Mouse (Mus musculus): ENCODE data around the gene Ifngr2. TPM values are rescaled to one million over a fixed set of nuclear protein-coding genes. Genes with fewer than 3 reads are reported as not detected.

Ifngr2 gene
- total and polyA plus RNA-seq, 2 experiments from 2014 or later: 75.1 to 141 TPM

- Histone ChIP-seq H3K4me3 (ENCODE audit: low read depth, low read length) (no peak overlapping the region), H3K4me2 (ENCODE audit: low read depth, low read length, poor library complexity, severe bottlenecking) (no peak overlapping the region), H3K9ac (replicated peaks; ENCODE audit: low read length, poor library complexity, severe bottlenecking) (no peak overlapping the region), H3K36me3 (ENCODE audit: insufficient read depth, low read length) (no peaks in the 10 kb centered on the region), H3K27me3 (ENCODE audit: insufficient read depth, low read length) (no peaks in the 10 kb centered on the region), H3K4me1 (ENCODE audit: insufficient read depth, low read length) (no peaks in the 10 kb centered on the region), H3K27ac (ENCODE audit: low read depth, low read length) (no peak overlapping the region), H3K9me3 (ENCODE audit: low read length) (no peaks in the 10 kb centered on the region)
- no peak for TF ChIP-seq CTCF (IDR thresholded peaks at IDR 0.05)
- 77% methylated on average over 23 of the region's 23 CpGs for WGBS
- DNase-seq (ENCODE audit: low spot score): no peak
- no peak for ATAC-seq (ENCODE audit: low FRiP score)
These were observed 13.5 kb upstream of the Ifngr2 start for GRCm38 (mm10) chr16:91533097-91534001.

- 59% methylated on average over 13 of the region's 13 CpGs for WGBS
- no peaks in the 10 kb centered on the region for H3K4me1 ChIP-seq (ENCODE audit: insufficient read depth, low read length)
- no peak overlapping the region for H3K4me2 ChIP-seq (ENCODE audit: low read depth, low read length, poor library complexity, severe bottlenecking)
- H3K27me3 ChIP-seq (ENCODE audit: insufficient read depth, low read length): no peaks in the 10 kb centered on the region
- no peak overlapping the region for H3K27ac ChIP-seq (ENCODE audit: low read depth, low read length)
- H3K36me3 ChIP-seq (ENCODE audit: insufficient read depth, low read length): no peaks in the 10 kb centered on the region
- 0 out of 2 replicates have a peak, but pooled peaks have one; percentile 62 for ATAC-seq (ENCODE audit: low FRiP score)
- H3K9ac ChIP-seq (replicated peaks; ENCODE audit: low read length, poor library complexity, severe bottlenecking): no peak overlapping the region
- no peak overlapping the region for H3K4me3 ChIP-seq (ENCODE audit: low read depth, low read length)
- DNase-seq (ENCODE audit: low spot score): peak; percentile 72
- H3K9me3 ChIP-seq (ENCODE audit: low read length): no peaks in the 10 kb centered on the region
- no peak for TF ChIP-seq CTCF (IDR thresholded peaks at IDR 0.05)
These were observed 12.4 kb upstream of the Ifngr2 start for GRCm38 (mm10) chr16:91534477-91534876.

GRCm38 (mm10) chr16:91534888-91535287, 12.0 kb upstream of the Ifngr2 start:
- ATAC-seq (ENCODE audit: low FRiP score): no peak

GRCm38 (mm10) chr16:91536372-91536771, 10.5 kb upstream of the Ifngr2 start:
- H3K27me3 ChIP-seq (ENCODE audit: insufficient read depth, low read length): no peaks in the 10 kb centered on the region
- H3K4me1 ChIP-seq (ENCODE audit: insufficient read depth, low read length): no peaks in the 10 kb centered on the region
- ATAC-seq (ENCODE audit: low FRiP score) (no peak), DNase-seq (ENCODE audit: low spot score) (no peak)
- no peak for TF ChIP-seq CTCF (IDR thresholded peaks at IDR 0.05)
- no peaks in the 10 kb centered on the region for H3K9me3 ChIP-seq (ENCODE audit: low read length)
- H3K4me3 ChIP-seq (ENCODE audit: low read depth, low read length): no peak overlapping the region
- H3K27ac ChIP-seq (ENCODE audit: low read depth, low read length): no peak overlapping the region
- no peak overlapping the region for H3K9ac ChIP-seq (replicated peaks; ENCODE audit: low read length, poor library complexity, severe bottlenecking)
- 90% methylated on average over 6 of the region's 6 CpGs for WGBS
- no peaks in the 10 kb centered on the region for H3K36me3 ChIP-seq (ENCODE audit: insufficient read depth, low read length)
- no peak overlapping the region for H3K4me2 ChIP-seq (ENCODE audit: low read depth, low read length, poor library complexity, severe bottlenecking)

More at GRCm38 (mm10) chr16:91534888-91535287, 12.0 kb upstream of the Ifngr2 start:
- no peak for DNase-seq (ENCODE audit: low spot score)
- H3K9ac ChIP-seq (replicated peaks; ENCODE audit: low read length, poor library complexity, severe bottlenecking): no peak overlapping the region
- H3K4me1 ChIP-seq (ENCODE audit: insufficient read depth, low read length): no peaks in the 10 kb centered on the region
- H3K27me3 ChIP-seq (ENCODE audit: insufficient read depth, low read length): no peaks in the 10 kb centered on the region
- H3K36me3 ChIP-seq (ENCODE audit: insufficient read depth, low read length): no peaks in the 10 kb centered on the region
- no peak for TF ChIP-seq CTCF (IDR thresholded peaks at IDR 0.05)
- H3K4me2 ChIP-seq (ENCODE audit: low read depth, low read length, poor library complexity, severe bottlenecking): no peak overlapping the region
- 83% methylated on average over 6 of the region's 6 CpGs for WGBS
- no peaks in the 10 kb centered on the region for H3K9me3 ChIP-seq (ENCODE audit: low read length)
- no peak overlapping the region for H3K4me3 ChIP-seq (ENCODE audit: low read depth, low read length)
- no peak overlapping the region for H3K27ac ChIP-seq (ENCODE audit: low read depth, low read length)

- Histone ChIP-seq H3K9ac (replicated peaks; ENCODE audit: low read length, poor library complexity, severe bottlenecking) (no peak overlapping the region), H3K4me3 (ENCODE audit: low read depth, low read length) (no peak overlapping the region), H3K9me3 (ENCODE audit: low read length) (no peaks in the 10 kb centered on the region), H3K4me1 (ENCODE audit: insufficient read depth, low read length) (no peaks in the 10 kb centered on the region), H3K36me3 (ENCODE audit: insufficient read depth, low read length) (no peaks in the 10 kb centered on the region), H3K27ac (ENCODE audit: low read depth, low read length) (no peak overlapping the region), H3K4me2 (ENCODE audit: low read depth, low read length, poor library complexity, severe bottlenecking) (no peak overlapping the region), H3K27me3 (ENCODE audit: insufficient read depth, low read length) (no peaks in the 10 kb centered on the region)
- DNase-seq (ENCODE audit: low spot score): no peak
- TF ChIP-seq CTCF (IDR thresholded peaks at IDR 0.05): no peak
- ATAC-seq (ENCODE audit: low FRiP score): no peak
- 68% methylated on average over 3 of the region's 3 CpGs for WGBS
These were observed 9.8 kb upstream of the Ifngr2 start for GRCm38 (mm10) chr16:91537065-91537464.

GRCm38 (mm10) chr16:91538051-91538450, 8.8 kb upstream of the Ifngr2 start:
- Histone ChIP-seq H3K9ac (replicated peaks; ENCODE audit: low read length, poor library complexity, severe bottlenecking) (no peak overlapping the region), H3K27ac (ENCODE audit: low read depth, low read length) (no peak overlapping the region), H3K4me2 (ENCODE audit: low read depth, low read length, poor library complexity, severe bottlenecking) (no peak overlapping the region), H3K27me3 (ENCODE audit: insufficient read depth, low read length) (no peaks in the 10 kb centered on the region), H3K4me1 (ENCODE audit: insufficient read depth, low read length) (no peaks in the 10 kb centered on the region), H3K4me3 (ENCODE audit: low read depth, low read length) (no peak overlapping the region), H3K36me3 (ENCODE audit: insufficient read depth, low read length) (no peaks in the 10 kb centered on the region), H3K9me3 (ENCODE audit: low read length) (no peaks in the 10 kb centered on the region)
- DNase-seq (ENCODE audit: low spot score) (no peak), ATAC-seq (ENCODE audit: low FRiP score) (no peak)
- no peak for TF ChIP-seq CTCF (IDR thresholded peaks at IDR 0.05)
- 82% methylated on average over 6 of the region's 6 CpGs for WGBS

Measured in midbrain, postnatal 0 days (tissue).